Mouse (Mus musculus): Measurements from ENCODE around the gene Wdr70.

DNA sequence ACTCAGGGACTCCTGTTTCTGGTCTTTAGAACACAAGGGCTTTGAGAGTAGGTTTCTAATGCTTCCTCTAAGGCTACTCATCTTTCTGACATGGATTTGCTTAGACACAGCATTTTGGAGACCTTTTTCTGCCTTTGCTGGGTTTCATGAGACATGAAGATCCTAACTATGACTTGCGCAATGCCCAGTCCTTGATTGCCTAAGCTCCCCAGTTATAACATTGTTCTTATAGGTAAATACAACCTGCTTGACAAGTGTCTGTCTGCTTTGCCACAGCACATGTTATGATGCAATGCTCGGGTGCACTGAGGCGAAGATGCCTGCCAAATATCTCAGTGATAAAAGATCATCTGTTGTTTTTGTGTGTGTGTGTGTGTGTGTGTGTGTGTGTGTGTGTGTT lies 233.7 kb downstream of the Wdr70 start:
- TF ChIP-seq CTCF (IDR thresholded peaks at IDR 0.05; ENCODE audit: borderline replicate concordance, insufficient read depth, low read depth, low read length) (no peak), POLR2A (IDR thresholded peaks at IDR 0.05; ENCODE audit: borderline replicate concordance, insufficient read depth, low read length) (no peak)

Data from cerebellum, adult 2 months (tissue).